Comparison of ENCODE assay signal across 12 mouse cellular contexts in the genomic region with DNA sequence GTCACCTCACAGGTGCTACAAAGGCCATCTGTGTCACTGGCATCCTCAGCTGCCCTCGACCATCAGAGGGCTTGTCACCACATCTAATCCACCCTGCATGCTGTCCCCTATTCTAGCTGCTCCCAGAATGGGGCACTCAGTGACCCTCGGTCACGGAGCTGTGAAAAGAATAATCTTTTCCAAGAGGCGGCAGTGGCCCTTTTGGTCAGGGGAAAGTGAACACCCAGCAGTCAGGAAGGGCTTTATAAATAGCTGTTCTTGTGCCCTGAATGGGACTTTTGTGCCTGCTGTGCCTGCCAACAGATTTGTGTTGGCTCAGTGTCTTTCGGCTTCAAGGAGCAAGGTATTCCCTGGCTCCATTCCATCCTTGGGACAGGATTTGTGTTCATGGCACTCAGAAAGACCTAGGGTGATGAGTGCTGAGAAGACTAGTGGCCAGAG.
DNase-seq lines count a peak whose midpoint lies in the region; ATAC-seq lines count a peak whose summit lies in the region.
"Had no signal": no experiment of that assay in that cellular context is flagged by ENCODE, and none has a peak within 500 bp of the region (broad histone marks: within the 10 kb centered on the region; RNA-seq: fewer than 3 reads in every experiment).

No protein-coding gene starts in this region.

- WGBS in kidney, embryonic 15.5 days: 43% methylated on average over 5 of the region's 5 CpGs
- 18% methylated on average over 5 of the region's 5 CpGs for WGBS in forebrain, embryonic 15.5 days

- DNase-seq in cerebellum, postnatal 4 days (ENCODE audit: low spot score in 2 of 2): no peak
- DNase-seq in kidney, postnatal 25 days: peak; percentile 21 to 49
- peak; percentile 73 to 78 for DNase-seq in cerebellum, postnatal 10 days
- peak; percentile 22 to 62 for DNase-seq in heart, postnatal 14 days
- DNase-seq in testis, postnatal 10 days (ENCODE audit: low spot score): no peak
- DNase-seq: lung, postnatal 10 days; thymus, postnatal 36 days had no signal

- H3K4me3 ChIP-seq in kidney, embryonic 15.5 days (replicated peaks): no peak overlapping the region
- H3K4me3 ChIP-seq in forebrain, embryonic 15.5 days: no peak overlapping the region
- H3K4me3 ChIP-seq: erythroblast, embryonic 14.5 days had no signal

- no peaks in the 10 kb centered on the region for H3K36me3 ChIP-seq in kidney, embryonic 15.5 days
- no peaks in the 10 kb centered on the region for H3K36me3 ChIP-seq in forebrain, embryonic 15.5 days

- ATAC-seq in cerebellum, adult (ENCODE audit: insufficient number of reproducible peaks, low FRiP score, low TSS enrichment): peak; percentile 68
- ATAC-seq in kidney, embryonic 15.5 days (replicated peaks; ENCODE audit: low FRiP score): no peak
- no peak for ATAC-seq in forebrain, embryonic 15.5 days (replicated peaks)
- ATAC-seq: intestine, embryonic 16.5 days had no signal

- H3K9ac ChIP-seq in kidney, embryonic 15.5 days: no peak overlapping the region
- H3K9ac ChIP-seq in forebrain, embryonic 15.5 days (replicated peaks): no peak overlapping the region

- H3K9me3 ChIP-seq in kidney, embryonic 15.5 days (replicated peaks): no peaks in the 10 kb centered on the region
- no peaks in the 10 kb centered on the region for H3K9me3 ChIP-seq in forebrain, embryonic 15.5 days

- H3K4me1 ChIP-seq in kidney, embryonic 15.5 days: no peaks in the 10 kb centered on the region
- peaks cover 4% of the 10 kb centered on the region; the same call in 1 of the 2 replicates for H3K4me1 ChIP-seq in forebrain, embryonic 15.5 days

- H3K27me3 ChIP-seq in kidney, embryonic 15.5 days: no peaks in the 10 kb centered on the region
- H3K27me3 ChIP-seq in forebrain, embryonic 15.5 days: no peaks in the 10 kb centered on the region

- H3K4me2 ChIP-seq in kidney, embryonic 15.5 days: no peak overlapping the region
- H3K4me2 ChIP-seq in forebrain, embryonic 15.5 days (replicated peaks): no peak overlapping the region

- H3K27ac ChIP-seq in kidney, embryonic 15.5 days: no peak overlapping the region
- H3K27ac ChIP-seq in forebrain, embryonic 15.5 days (replicated peaks): no peak overlapping the region

- intact Hi-C loops in heart, postnatal 14 days (cut with DNase I): no loop called here

Comparison
In these comparisons a context has a peak if more than half of its experiments do, and no peak if none do; other contexts are left out.
1. DNase-seq: peak in kidney, postnatal 25 days (2 of 2), cerebellum, postnatal 10 days (2 of 2) and heart, postnatal 14 days (2 of 2); none in cerebellum, postnatal 4 days (0 of 2) and testis, postnatal 10 days (single experiment).